Comparison of ENCODE assay signal across 22 mouse cellular contexts in genomic region chr5:35091636-35092035, GRCm38 (mm10). TPM values are rescaled to one million over a fixed set of nuclear protein-coding genes. Genes with fewer than 3 reads are reported as not detected.
DNase-seq lines count a peak whose midpoint lies in the region; ATAC-seq and TF ChIP-seq lines count a peak whose summit lies in the region.
"Had no signal": no experiment of that assay in that cellular context is flagged by ENCODE, and none has a peak within 500 bp of the region (broad histone marks: within the 10 kb centered on the region; RNA-seq: fewer than 3 reads in every experiment).

No protein-coding gene starts in this region.

- H3K4me1 ChIP-seq in kidney, embryonic 15.5 days, result no peaks in the 10 kb centered on the region
- H3K4me1 ChIP-seq in kidney, postnatal 0 days (replicated peaks; ENCODE audit: insufficient read depth, low read length), result no peaks in the 10 kb centered on the region
- H3K4me1 ChIP-seq: embryonic facial prominence, embryonic 13.5 days; embryonic facial prominence, embryonic 15.5 days; forebrain, embryonic 10.5 days; forebrain, embryonic 12.5 days had no signal

- no peaks in the 10 kb centered on the region for H3K9me3 ChIP-seq in kidney, embryonic 15.5 days (replicated peaks)
- no peaks in the 10 kb centered on the region for H3K9me3 ChIP-seq in kidney, postnatal 0 days (replicated peaks; ENCODE audit: low read length)
- H3K9me3 ChIP-seq: embryonic facial prominence, embryonic 13.5 days; embryonic facial prominence, embryonic 15.5 days; forebrain, embryonic 10.5 days; forebrain, embryonic 12.5 days had no signal

- H3K4me2 ChIP-seq in kidney, embryonic 15.5 days, result no peak overlapping the region
- no peak overlapping the region for H3K4me2 ChIP-seq in kidney, postnatal 0 days (ENCODE audit: low read length)
- H3K4me2 ChIP-seq: embryonic facial prominence, embryonic 13.5 days; embryonic facial prominence, embryonic 15.5 days; forebrain, embryonic 12.5 days had no signal

- ATAC-seq in kidney, embryonic 15.5 days (replicated peaks; ENCODE audit: low FRiP score), result peak; percentile 61
- peak; percentile 48; the same call in 1 of the 2 replicates for ATAC-seq in kidney, postnatal 0 days (replicated peaks; ENCODE audit: low FRiP score, low read depth)
- ATAC-seq: forebrain, embryonic 14.5 days; forebrain, embryonic 16.5 days had no signal

- DNase-seq in kidney, adult 9 months, result no peak
- peak; percentile 79 for DNase-seq in kidney, postnatal 0 days (ENCODE audit: low spot score)
- DNase-seq in kidney, postnatal 36 days, result no peak
- DNase-seq: adrenal gland, adult 2 months; adrenal gland, postnatal 10 days; adrenal gland, postnatal 25 days; cerebellum, adult 11 months; cerebellum, adult 18-20 months; cerebellum, adult 8-10 months; cerebellum, adult 9-11 months; cerebellum, postnatal 14 days; cerebellum, postnatal 36 days; embryo, embryonic 11 days had no signal

- H3K27me3 ChIP-seq in kidney, embryonic 15.5 days, result no peaks in the 10 kb centered on the region
- no peaks in the 10 kb centered on the region for H3K27me3 ChIP-seq in kidney, postnatal 0 days (ENCODE audit: insufficient read depth, low read length)
- H3K27me3 ChIP-seq: embryonic facial prominence, embryonic 13.5 days; embryonic facial prominence, embryonic 15.5 days had no signal

- H3K4me3 ChIP-seq in kidney, embryonic 15.5 days (replicated peaks), result no peak overlapping the region
- no peak overlapping the region for H3K4me3 ChIP-seq in kidney, postnatal 0 days (replicated peaks; ENCODE audit: low read depth, low read length)
- H3K4me3 ChIP-seq: embryonic facial prominence, embryonic 13.5 days; embryonic facial prominence, embryonic 15.5 days; erythroblast, embryonic 14.5 days; forebrain, embryonic 10.5 days; forebrain, embryonic 12.5 days had no signal

- TF ChIP-seq CTCF in kidney, postnatal 0 days (IDR thresholded peaks at IDR 0.05; ENCODE audit: low read depth), result no peak

- 41% methylated on average over 3 of the region's 3 CpGs for WGBS in kidney, embryonic 15.5 days
- WGBS in kidney, postnatal 0 days, result 46% methylated on average over 3 of the region's 3 CpGs

- H3K36me3 ChIP-seq in kidney, embryonic 15.5 days, result peaks cover 57% of the 10 kb centered on the region
- peaks cover 44% of the 10 kb centered on the region for H3K36me3 ChIP-seq in kidney, postnatal 0 days (ENCODE audit: insufficient read depth, low read length)

- no peak overlapping the region for H3K27ac ChIP-seq in kidney, embryonic 15.5 days
- H3K27ac ChIP-seq in kidney, postnatal 0 days, result no peak overlapping the region
- H3K27ac ChIP-seq: embryonic facial prominence, embryonic 13.5 days; embryonic facial prominence, embryonic 15.5 days; forebrain, embryonic 10.5 days; forebrain, embryonic 12.5 days had no signal

- H3K9ac ChIP-seq in kidney, embryonic 15.5 days, result no peak overlapping the region
- no peak overlapping the region for H3K9ac ChIP-seq in kidney, postnatal 0 days (ENCODE audit: low read depth, low read length)
- H3K9ac ChIP-seq: embryonic facial prominence, embryonic 13.5 days; embryonic facial prominence, embryonic 15.5 days; forebrain, embryonic 12.5 days had no signal

RNA-seq across cellular contexts. Expression of gene Lrpap1, which starts 13.9 kb away (rescaled TPM):
- 174 and 196 TPM in 2 replicates for polyA plus RNA-seq in kidney, embryonic 15.5 days (2015; fragmentation: Nextera tagmentation; extraction: Ambion mirVana)
- 265 and 288 TPM in 2 replicates for polyA plus RNA-seq in kidney, postnatal 0 days (2015; fragmentation: Nextera tagmentation; extraction: Ambion mirVana)

RNA-seq across cellular contexts. Expression of gene Dok7, which starts 35.1 kb away (rescaled TPM):
- polyA plus RNA-seq in kidney, embryonic 15.5 days (2015; fragmentation: Nextera tagmentation; extraction: Ambion mirVana), result 1.1 TPM in 2 replicates
- polyA plus RNA-seq in kidney, postnatal 0 days (2015; fragmentation: Nextera tagmentation; extraction: Ambion mirVana), result 0.89 and 1.3 TPM in 2 replicates
- polyA plus RNA-seq: erythroblast, embryonic 14.5 days had no signal

RNA-seq across cellular contexts. Expression of gene Hgfac, which starts 50.3 kb away (rescaled TPM):
- 2.6 and 3.6 TPM in 2 replicates for polyA plus RNA-seq in kidney, embryonic 15.5 days (2015; fragmentation: Nextera tagmentation; extraction: Ambion mirVana)
- 4.1 and 5.2 TPM in 2 replicates for polyA plus RNA-seq in kidney, postnatal 0 days (2015; fragmentation: Nextera tagmentation; extraction: Ambion mirVana)
- polyA plus RNA-seq: embryonic facial prominence, embryonic 11.5 days; forebrain, embryonic 14.5 days had no signal
